Mouse (Mus musculus) urinary bladder, adult 18-20 months (tissue): ENCODE measurements around the gene Arhgef18.

Experiments used
- DNase-seq, 2 experiments: peaks; one replicate each; pipeline ENCODE4 v3.0.0; 2022; ENCODE audit warnings: low spot score in 2 of 2, mixed read lengths in 2 of 2

The Arhgef18 gene

DNA sequence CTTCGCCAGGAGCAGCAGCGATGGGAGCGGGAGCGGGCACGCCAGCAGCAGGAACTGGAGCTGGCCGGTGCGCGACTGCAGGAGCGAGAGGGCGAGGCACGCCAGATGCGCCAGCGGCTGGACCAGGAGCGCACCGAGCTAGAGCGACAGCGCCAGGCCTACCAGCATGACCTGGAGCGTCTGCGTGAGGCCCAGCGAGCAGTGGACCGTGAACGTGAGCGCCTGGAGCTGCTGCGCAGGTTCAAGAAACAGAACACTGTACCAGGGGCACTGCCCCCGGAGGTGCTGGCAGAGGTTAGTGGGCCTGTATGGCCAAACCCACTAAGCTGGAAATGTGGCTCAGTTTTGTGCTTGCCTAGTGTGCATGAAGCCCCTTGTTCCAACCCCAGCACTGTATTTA lies 59.2 kb downstream of the Arhgef18 start:
- no peak for DNase-seq

DNA sequence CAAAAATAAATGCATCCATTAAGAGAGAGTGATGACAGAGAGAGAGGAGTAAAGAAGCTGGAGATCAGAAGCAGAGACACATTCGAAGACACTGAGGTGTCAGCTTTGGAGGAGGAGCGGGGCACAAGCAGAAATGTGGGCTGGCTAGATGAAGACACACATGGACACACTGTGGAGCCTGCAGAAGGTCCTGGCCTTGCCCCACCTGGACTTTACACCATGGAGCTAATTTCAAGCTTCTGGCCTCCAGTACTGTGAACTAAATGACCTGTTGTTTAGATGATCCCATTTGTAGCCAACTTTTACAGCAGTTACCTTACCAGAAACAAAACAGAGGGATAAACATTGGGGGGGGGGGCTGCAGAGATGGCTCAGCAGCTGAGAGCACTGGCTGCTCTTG lies 70.4 kb downstream of the Arhgef18 start:
- no peak for DNase-seq

DNA sequence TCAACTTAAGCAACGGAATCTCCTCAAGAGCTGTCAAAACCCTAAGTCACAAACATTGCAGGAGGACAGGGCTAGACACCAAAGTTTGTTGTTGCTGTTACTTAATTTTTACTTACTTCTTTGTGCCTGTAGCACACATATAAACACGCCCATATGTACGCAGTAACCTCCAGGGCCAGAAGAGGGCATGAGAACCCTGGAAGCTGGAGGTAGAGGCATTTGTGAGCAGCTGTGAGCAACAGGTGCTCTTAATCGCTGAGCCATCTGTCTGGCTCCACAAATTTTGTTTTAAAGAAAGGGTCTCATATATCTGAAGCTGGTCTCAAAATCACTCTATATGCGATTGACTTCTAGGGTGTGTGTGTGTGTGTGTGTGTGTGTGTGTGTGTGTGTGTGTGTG lies 71.5 kb downstream of the Arhgef18 start:
- DNase-seq: no peak

DNA sequence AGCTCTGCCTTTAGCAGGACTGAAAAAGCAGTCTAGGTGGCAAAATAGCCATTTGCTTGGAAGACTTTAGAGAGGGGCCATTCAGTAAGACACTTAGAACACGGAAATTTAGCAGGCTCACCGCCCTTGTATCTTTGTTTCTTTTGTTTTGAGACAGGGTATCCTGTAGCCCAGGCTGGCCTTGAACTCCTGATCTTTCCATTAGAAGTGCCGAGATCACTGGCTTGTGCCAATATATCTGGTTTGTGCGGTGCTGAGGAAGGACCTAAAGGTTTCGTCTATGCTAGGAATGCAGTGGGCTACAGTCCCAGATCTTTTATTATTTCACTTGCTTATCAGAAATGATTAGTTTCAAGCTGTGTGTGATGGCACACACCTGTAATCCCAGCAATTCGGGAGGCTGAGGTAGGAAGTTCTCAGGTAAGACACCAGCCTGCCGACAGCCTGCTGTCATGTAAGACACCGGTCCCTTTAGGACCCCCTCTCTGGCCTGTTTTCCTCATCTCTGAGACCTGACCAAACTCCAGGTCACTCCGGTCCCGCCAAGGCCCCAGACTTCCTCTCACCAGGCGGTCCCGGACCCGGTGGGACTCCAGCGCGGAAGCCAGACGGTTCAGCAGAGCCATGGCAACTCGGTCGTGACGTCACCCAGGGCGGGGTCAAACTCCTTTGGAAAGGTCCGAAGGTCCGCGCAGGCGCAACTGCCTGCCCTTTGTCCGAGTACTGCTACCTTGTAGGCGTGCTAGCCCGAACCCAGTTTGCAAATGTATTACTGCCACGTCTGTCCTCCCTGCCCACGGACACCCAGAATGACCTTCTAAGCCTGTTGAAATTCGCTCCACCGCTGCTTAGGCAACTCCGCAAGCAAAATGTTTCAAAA lies 74.4 kb downstream of the Arhgef18 start, which contains the start of gene Pex11g:
Gene Pex11g, minus strand, starts transcription at position 675 of the 880 bp plus-strand sequence.
- DNase-seq: peak; percentile 99

DNA sequence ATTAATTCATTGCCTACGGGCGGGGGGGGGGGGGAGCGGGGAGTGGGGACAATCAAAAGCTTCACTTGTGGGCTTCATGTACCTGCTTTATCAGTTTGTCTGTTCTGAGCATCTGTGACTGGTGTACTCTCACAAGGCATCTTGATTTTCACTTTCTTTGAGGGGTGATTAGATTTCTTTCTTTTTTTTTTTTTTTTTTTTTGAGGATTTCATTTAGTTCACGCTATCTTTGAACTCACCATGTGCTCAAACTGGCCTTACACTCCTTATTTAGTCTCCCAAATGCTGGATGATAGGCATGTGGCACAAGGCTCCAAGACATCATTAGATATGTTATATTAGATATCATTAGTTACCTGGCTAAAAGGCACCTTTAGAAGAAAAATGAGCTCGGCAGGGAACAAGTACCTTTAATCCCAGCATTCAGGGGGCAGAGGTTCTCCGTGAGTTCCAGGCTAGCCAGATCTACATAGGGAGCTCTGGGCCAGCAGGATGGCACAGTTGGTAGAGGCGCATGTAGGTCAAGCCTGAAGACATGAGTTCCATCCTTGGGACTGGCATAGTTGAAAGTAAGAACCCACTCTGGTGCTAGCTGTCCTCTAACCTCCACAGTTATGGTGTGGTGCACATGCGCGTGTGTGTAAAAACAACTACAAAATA lies 75.2 kb downstream of the Arhgef18 start:
- no peak for DNase-seq

DNA sequence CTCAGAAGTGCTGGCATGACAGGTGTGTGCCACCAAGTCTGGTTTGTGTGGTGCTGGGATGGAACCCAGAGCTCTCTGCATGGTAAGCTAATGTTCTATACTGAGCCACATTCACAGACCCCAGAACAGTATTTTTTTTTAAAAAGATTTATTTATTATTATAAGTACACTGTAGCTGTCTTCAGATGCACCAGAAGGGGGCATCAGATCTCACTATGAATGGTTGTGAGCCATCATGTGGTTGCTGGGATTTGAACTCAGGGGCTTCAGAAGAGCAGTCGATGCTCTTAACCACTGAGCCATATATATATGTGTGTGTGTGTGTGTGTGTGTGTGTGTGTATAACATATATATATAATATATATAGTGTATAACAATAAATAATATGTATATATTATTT lies 76.0 kb downstream of the Arhgef18 start:
- no peak for DNase-seq

DNA sequence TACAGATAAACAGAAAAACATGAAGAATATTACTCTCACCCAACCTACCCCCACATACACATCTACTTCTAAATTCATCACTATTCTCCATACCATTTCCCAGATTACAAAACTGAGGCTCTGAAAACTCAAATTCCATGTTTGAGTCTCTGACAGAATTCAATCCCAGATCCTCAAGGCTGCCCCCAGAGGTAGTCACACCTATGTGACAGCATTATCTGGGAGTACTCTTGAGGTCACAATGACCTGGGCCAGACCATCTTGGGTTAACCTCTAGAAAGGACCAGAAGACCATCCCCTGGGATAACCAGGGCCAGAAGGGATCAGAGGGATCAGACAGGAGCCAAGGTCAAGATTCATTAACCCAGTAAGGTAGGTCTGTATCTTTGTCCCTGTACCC lies 77.8 kb downstream of the Arhgef18 start, which contains the start of gene Tex45:
Gene Tex45, plus strand, starts transcription at position 301 of the 400 bp plus-strand sequence.
- DNase-seq: no peak

DNA sequence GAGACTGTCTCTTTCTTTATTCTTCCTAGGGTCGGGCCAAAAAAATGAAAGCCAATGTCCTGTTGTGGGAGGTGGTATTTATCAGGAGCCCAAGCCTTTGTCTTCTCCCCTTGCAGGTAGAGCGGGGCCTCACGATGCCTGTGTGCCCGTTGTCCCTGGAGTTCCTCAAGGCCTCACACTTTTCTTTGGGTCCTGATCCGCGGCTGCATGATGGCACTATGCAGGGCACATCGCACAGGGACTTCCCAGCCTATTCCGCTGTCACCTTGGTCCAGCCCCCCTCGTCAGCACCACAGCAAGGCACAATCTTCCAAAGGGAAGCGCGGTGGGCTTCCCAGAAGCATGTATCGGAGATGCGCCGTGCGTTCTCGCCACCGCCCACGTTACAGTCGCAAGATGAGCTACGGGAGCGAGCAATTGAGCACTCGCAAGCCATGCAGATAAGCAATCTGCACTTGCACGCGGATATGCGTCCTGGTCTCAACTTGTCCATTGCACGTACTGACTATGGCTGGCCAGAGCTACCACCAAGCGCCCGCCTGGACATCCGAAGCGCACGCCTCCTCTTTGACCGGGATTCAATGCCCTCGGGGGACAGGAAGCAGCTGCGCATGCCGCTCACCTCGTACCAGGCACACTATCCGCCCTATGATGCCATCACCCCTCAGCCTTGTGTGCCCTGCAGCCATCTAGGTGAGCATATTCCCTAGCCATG lies 83.1 kb downstream of the Arhgef18 start:
- DNase-seq: no peak

DNA sequence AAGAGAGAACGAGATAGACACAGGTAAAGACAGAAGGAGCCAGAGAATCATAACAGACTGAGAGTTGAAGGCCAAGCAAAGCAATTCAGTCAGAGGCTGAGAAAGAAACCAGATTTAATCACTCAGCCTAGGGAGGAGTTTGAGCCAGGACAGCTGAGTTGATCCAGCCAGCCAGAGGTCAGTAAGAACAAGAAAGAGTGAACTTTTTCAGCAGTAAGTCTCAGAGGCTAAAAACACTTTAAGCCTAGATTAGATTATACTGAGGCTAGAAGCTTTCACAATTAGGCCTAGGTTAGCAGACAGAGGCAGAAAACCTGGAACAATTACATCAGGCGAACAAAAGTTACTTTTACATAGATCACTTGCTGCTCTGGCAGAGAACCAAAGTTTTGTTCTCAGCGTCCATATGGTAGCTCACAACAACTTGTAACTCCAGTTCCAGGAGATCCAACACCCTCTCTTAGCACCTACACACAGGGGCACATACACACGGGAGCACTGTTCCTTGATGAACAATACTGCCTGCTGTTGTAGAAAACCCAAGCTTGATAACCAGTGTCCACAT lies 87.5 kb downstream of the Arhgef18 start:
- no peak for DNase-seq

DNA sequence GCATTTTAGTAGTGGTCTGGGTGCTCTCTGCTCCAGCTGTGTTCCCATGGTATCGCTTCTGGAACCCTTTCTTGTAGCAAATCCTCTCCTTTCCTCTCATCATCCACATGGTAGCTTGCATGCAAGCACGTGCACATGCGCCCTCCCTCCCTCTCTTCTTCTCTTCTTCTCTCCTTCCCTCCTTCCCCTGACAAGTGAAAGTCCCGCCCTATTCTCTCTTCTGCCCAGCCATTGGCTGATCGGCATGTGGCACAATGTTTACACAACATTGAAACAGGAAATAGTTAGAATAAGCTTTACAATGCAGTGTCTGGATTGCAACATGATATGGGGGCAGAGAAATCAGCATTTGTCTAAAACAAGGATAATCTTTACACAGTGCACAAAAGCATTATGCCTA lies 88.8 kb downstream of the Arhgef18 start:
- no peak for DNase-seq

DNA sequence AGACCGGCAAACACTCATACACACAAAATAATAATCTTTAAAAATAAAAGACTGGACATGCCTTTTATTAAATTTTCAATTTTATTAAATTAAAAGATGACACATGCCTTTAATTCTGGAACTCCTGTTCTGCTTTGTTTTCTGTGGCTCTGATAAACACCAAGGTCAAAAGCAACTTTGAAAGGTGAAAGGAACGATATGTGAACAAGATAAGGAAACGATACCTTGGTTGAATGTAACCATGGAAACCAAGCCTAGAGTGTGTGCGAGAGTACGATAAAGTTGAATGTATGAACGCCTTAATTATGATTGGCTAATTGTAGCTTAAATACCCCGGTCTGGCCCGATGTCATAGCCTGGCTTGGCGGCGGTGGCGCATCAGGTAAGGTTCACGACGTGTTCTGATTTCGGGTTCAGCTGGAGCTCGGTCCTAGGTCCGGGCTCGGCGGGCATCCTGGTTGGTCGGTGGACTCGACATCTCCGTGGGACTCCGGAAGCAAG lies 89.5 kb downstream of the Arhgef18 start:
- no peak for DNase-seq

DNA sequence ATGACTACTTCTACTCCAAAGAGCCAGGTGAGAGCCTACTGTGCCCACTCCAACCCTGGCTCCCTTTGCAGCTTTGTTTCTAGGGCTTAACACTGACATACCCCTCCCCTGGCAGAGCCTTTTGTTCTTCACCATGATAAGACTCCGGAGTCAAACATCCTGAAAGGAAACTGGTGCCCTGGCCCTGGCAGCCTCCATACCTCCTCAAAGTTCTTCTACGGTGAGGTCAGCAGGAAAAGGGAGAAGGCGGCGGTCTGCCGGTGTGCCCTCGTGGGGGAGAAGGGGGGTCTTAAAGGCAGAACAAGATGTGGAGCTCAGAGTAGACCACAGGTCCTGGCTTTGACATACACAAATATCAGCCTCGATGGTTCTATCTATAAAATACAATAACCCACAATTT lies 90.7 kb downstream of the Arhgef18 start:
- no peak for DNase-seq

DNA sequence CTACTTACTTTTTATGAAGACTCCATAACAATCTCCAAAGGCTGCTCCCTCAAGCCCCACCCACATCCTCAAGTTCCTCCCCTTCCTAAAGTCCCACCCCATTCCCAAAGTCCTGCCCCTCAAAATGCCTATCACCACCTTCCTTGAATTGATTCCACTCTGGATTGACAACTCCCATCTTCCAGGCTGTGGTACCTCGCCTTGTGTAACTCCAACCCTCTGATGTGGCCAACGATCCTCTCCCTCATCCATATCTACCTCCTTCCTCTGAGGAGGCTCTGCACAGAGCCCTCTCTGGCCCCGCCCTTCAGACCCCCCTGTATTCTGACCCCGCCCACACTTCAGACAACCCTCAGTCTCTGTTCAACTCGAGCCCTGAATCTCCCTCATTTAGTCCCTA lies 92.4 kb downstream of the Arhgef18 start:
- DNase-seq: no peak

DNA sequence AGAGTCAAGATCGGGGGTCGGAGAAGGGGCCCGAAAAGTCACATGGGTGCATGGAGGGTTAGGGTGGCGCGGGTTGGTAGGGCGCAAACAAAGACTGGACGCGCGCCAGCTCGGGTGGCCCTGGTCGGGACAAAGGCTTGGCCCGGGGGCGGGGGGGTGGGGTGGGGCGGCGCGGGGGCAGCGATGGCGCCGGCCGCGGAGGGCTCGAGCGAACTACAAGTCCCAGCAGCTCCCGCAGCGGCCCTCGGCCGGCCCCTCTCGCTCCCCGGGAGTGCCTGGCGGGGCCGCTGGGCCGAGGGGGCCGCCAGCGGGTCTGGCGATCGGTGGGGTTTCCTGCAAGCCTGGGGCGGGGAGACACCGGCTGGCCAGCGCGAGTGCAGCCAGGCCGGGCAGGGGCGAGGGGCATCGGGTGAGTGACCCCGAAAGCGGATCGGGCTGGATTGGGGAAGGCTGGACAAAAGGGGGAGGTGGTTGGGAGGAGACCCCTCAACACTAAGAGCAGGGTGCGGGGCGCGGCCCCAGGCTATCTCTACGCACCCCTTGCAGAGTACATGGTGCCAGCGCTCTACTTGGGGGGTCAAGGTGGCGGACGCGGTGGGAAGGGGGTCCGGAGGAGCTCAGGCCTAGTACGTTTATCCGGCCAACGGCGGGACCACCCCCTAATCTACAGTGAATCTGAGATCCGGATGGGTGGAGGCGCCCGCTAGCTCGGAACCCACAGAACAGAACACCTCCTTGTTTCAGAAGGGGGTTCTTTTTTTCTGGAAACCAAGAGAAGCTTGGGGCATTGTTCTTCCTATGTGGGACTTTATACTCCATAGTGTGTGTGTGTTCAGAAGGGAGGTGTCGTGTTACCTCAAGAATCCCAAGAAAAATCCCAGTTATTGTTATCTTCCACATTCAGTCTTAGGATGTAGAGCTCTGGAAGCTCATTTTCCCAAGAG lies 100.4 kb downstream of the Arhgef18 start, which contains the start of gene Zfp358:
Gene Zfp358, plus strand, starts transcription at position 238 of the 944 bp plus-strand sequence.
- DNase-seq: peak; percentile 53 to 63

DNA sequence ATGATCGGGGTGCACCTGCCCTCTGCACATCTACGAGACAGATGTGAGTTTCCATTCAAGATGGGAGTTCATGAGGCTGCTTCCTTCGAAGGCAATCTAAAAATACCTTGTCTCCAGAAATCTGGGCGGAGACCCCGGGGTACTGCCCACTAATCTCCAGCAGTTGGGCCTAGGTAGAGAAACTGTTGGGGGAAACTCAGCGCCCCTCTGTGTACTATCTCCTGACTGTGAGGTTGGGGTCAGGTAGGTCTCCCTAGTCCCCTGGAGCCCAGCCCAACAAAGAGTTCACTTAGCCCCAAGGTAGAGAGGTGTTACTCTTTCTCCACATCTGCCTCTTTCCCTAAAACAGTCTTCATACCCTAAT lies 101.0 kb downstream of the Arhgef18 start:
- DNase-seq: no peak

DNA sequence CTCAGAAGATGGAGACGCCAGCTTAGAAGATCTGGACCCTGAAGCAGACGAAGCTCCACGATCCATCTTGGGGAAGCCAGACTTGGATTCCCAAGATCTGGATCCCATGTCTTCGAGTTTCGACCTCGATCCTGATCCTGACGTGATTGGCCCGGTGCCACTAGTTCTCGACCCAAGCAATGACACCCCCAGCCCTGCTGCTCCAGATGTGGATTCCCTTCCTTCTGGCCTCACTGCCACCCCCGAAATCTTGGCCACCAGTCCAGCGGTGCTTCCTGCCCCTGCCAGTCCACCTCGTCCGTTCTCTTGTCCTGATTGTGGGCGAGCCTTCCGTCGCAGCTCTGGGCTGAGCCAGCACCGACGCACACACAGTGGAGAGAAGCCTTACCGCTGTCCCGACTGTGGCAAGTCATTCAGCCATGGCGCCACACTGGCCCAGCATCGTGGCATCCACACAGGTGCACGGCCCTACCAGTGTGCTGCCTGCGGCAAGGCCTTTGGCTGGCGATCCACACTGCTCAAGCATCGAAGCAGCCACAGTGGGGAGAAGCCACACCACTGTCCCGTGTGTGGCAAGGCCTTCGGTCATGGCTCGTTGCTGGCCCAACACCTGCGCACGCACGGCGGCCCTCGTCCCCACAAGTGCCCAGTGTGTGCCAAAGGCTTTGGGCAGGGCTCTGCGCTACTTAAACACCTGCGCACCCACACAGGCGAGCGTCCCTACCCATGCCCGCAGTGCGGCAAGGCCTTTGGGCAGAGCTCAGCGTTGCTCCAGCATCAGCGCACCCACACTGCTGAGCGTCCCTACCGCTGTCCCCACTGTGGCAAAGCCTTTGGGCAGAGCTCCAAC lies 103.0 kb downstream of the Arhgef18 start:
- DNase-seq: no peak

DNA sequence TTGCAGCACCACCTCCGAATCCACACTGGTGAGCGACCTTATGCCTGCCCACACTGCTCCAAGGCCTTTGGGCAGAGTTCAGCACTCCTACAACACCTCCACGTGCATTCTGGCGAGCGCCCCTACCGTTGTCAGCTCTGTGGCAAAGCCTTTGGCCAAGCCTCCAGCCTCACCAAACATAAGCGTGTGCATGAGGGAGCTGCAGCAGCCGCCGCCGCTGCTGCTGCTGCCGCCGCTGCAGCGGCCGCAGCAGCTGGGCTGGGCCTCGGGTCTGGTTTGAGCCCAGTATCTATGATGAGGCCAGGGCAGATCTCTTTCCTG lies 103.6 kb downstream of the Arhgef18 start:
- no peak for DNase-seq

DNA sequence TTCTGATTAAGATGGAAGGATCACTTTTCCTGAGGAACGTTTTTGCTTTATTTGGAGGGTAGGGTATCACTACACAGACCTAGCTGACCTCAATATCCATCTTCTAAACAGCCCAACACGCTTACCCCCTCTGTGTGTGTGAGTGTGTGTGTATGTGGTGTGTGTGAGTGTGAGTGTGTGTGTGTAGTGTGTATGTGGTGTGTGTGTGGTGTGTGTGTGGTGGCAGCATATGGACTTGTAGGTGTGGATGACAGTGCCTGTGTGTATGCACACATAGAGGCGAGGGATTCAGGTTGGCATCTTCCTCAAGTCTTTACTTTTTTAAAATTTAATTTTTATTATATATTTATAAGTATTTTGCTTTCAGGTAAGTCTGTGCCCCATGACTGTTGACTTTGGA lies 105.8 kb downstream of the Arhgef18 start:
- no peak for DNase-seq

DNA sequence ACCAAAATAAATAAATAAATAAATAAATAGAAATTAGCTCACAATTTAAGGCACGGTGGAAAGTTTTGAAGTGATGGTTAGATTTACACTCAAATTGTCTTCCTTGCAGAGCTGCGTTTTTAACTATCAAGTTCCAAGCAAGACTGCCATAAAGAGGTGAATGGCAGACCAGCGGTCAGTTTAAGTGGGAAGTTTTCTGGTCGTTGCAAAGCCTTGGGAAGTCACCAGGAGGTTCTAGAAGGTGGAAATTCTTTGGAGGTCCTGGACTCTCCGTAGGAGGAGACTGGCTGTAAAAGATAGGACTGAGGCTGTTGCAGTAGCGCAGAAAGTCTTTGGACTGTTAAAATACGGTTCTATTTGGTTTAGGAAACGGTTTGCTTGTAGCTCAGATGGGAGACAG lies 106.9 kb downstream of the Arhgef18 start:
- DNase-seq: no peak
